Mouse (Mus musculus) bone marrow macrophage, adult 2 months (primary cell): Measurements from ENCODE around the gene Skp1a.

Experiments used
- CTCF ChIP-seq: IDR thresholded peaks from 2 replicates; pipeline ENCODE4 v1.5.1; 2012; ENCODE audit warnings: low read depth, mild to moderate bottlenecking, low read length, moderate library complexity
- POLR2A ChIP-seq: IDR thresholded peaks from 2 replicates; pipeline ENCODE4 v1.6.1; 2012; ENCODE audit warnings: mild to moderate bottlenecking, low read depth, low read length, borderline replicate concordance

- TF ChIP-seq POLR2A (no peak), CTCF (no peak)
Measured at GRCm38 (mm10) chr11:52286301-52286957, 54.6 kb downstream of the Skp1a start.
